Mouse (Mus musculus): ENCODE results near the gene Chn2. TPM values are rescaled to one million over a fixed set of nuclear protein-coding genes. Genes with fewer than 3 reads are reported as not detected.

The Chn2 gene
- total and polyA plus RNA-seq, 3 experiments = not detected

DNA sequence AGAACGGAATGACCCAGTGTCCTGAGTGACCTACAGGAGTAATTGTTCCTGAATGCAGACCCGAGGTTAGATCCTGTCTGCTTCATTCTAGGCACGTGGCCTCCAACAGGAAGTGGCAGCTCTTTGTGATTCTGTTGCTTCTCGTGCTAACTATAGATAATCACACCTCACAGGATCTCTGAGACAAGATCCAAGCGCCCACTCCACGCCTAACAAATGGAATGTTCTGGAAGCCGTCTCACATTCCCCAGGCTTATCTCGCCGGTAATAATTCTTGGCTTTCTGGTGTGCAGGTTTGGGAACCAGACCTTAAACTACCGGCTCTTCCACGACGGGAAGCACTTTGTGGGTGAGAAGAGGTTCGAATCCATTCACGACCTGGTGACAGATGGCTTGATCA is 180.8 kb downstream of the Chn2 start:
- no peaks in the 10 kb centered on the region for H3K36me3 ChIP-seq (replicated peaks in 1 of 2; ENCODE audit: control insufficient read depth in 1 of 2, insufficient read depth in 1 of 2, low read length in 1 of 2)
- no peaks in the 10 kb centered on the region for H3K9me3 ChIP-seq (replicated peaks; ENCODE audit: low read length)
- H3K27ac ChIP-seq (ENCODE audit: insufficient read depth, low read depth) = no peak overlapping the region
- no peaks in the 10 kb centered on the region for H3K79me2 ChIP-seq (replicated peaks; ENCODE audit: control insufficient read depth, extremely low read depth, insufficient read depth, poor library complexity, severe bottlenecking)
- no peaks in the 10 kb centered on the region for H3K27me3 ChIP-seq (replicated peaks)
- dilution Hi-C loops (cut with MboI; ENCODE audit: extremely low pct_ligation_motif_present, extremely low pct_unique_long_range_greater_than_20kb, low sequenced_read_pairs) (no loop called here), in situ Hi-C loops (cut with MboI; ENCODE audit: low pct_ligation_motif_present, low pct_unique_long_range_greater_than_20kb, low sequenced_read_pairs) (loop anchor here (10.0 kb wide), 3 partner anchors 185 to 445 kb away; partner anchors contain the start of gene Chn2)
- H3K4me3 ChIP-seq (replicated peaks in 1 of 3; ENCODE audit: low read depth in 2 of 3, low read length in 2 of 3, poor library complexity in 1 of 3) = no peak overlapping the region
- no peak for DNase-seq (ENCODE audit: extremely low read depth)
- peaks cover 2 to 3% of the 10 kb centered on the region in 2 experiments; a peak in 1 of 4 replicates for H3K4me1 ChIP-seq (ENCODE audit: control insufficient read depth in 1 of 2, insufficient read depth in 2 of 2)
- H3K4me2 ChIP-seq (ENCODE audit: insufficient read depth, low read depth, poor library complexity, severe bottlenecking) = no peak overlapping the region
- H3K9ac ChIP-seq (ENCODE audit: insufficient read depth, low read depth) = no peak overlapping the region
- no peak for TF ChIP-seq USF1 (IDR thresholded peaks at IDR 0.05; ENCODE audit: low read depth, low read length)
- TF ChIP-seq PAX5 (IDR thresholded peaks at IDR 0.05; ENCODE audit: low read length) = no peak
- no peak for TF ChIP-seq MAFK (IDR thresholded peaks at IDR 0.05; ENCODE audit: insufficient replicate concordance, low read length)
- TF ChIP-seq JUN (IDR thresholded peaks at IDR 0.05; ENCODE audit: insufficient read depth, low read depth, low read length) = no peak
- no peak for TF ChIP-seq CTCF (conservative IDR thresholded peaks at IDR 0.05 in 1 of 2, IDR thresholded peaks at IDR 0.05 in 1 of 2; ENCODE audit: low read depth in 2 of 2, low read length in 2 of 2)
- no peak for TF ChIP-seq ZC3H11A (IDR thresholded peaks at IDR 0.05; ENCODE audit: low read depth, low read length)
- no peak for TF ChIP-seq HCFC1 (IDR thresholded peaks at IDR 0.05; ENCODE audit: low read depth, low read length)
- TF ChIP-seq NRF1 (IDR thresholded peaks at IDR 0.05; ENCODE audit: low read depth, low read length) = no peak
- no peak for TF ChIP-seq MAZ (IDR thresholded peaks at IDR 0.05; ENCODE audit: low read depth, low read length)
- TF ChIP-seq ZKSCAN1 (IDR thresholded peaks at IDR 0.05; ENCODE audit: borderline replicate concordance, low read depth, low read length) = no peak
- no peak for TF ChIP-seq RCOR1 (conservative IDR thresholded peaks at IDR 0.05; ENCODE audit: low read depth, low read length)
- TF ChIP-seq ZMIZ1 (IDR thresholded peaks at IDR 0.05; ENCODE audit: low read depth, low read length) = no peak
- no peak for TF ChIP-seq MYC (IDR thresholded peaks at IDR 0.05; ENCODE audit: low read depth, low read length)
- TF ChIP-seq MXI1 (IDR thresholded peaks at IDR 0.05; ENCODE audit: low read depth, low read length) = no peak
- TF ChIP-seq POLR2AphosphoS2 (IDR thresholded peaks at IDR 0.05; ENCODE audit: low read depth, low read length) = no peak

DNA sequence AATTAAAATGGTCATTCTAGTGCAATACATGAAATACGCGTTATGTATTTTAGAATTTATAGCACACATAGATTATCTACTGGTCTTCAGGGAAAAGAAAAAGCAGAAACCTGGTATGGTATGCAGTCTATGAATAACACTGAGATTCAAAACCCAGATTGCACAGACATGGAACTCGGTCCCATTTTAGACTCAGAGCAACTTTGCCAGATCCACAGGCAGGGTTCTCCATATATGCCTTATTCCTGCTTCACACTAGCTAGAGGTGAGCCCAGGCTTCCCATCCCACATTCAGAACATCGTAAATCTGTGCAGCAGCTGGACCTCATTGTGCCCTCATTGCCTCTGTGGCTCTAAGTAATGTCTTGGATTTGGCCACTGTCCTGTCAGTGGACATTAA is 184.2 kb downstream of the Chn2 start:
- Histone ChIP-seq H3K27me3 (replicated peaks) (no peaks in the 10 kb centered on the region), H3K4me2 (ENCODE audit: insufficient read depth, low read depth, poor library complexity, severe bottlenecking) (no peak overlapping the region), H3K9ac (ENCODE audit: insufficient read depth, low read depth) (no peak overlapping the region), H3K9me3 (replicated peaks; ENCODE audit: low read length) (no peaks in the 10 kb centered on the region), H3K4me3 (replicated peaks in 1 of 3; ENCODE audit: low read depth in 2 of 3, low read length in 2 of 3, poor library complexity in 1 of 3) (no peak overlapping the region), H3K79me2 (replicated peaks; ENCODE audit: control insufficient read depth, extremely low read depth, insufficient read depth, poor library complexity, severe bottlenecking) (no peaks in the 10 kb centered on the region), H3K36me3 (replicated peaks in 1 of 2; ENCODE audit: control insufficient read depth in 1 of 2, insufficient read depth in 1 of 2, low read length in 1 of 2) (no peaks in the 10 kb centered on the region), H3K4me1 (ENCODE audit: control insufficient read depth in 1 of 2, insufficient read depth in 2 of 2) (peaks cover 0 to 2% of the 10 kb centered on the region in 2 experiments; a peak in 1 of 4 replicates), H3K27ac (ENCODE audit: insufficient read depth, low read depth) (no peak overlapping the region)
- TF ChIP-seq E2F4 (IDR thresholded peaks at IDR 0.05; ENCODE audit: insufficient replicate concordance, low read depth, low read length) (no peak), JUN (IDR thresholded peaks at IDR 0.05; ENCODE audit: insufficient read depth, low read depth, low read length) (no peak), GABPA (IDR thresholded peaks at IDR 0.05; ENCODE audit: insufficient replicate concordance, low read depth, low read length) (no peak), NELFE (IDR thresholded peaks at IDR 0.05; ENCODE audit: low read depth, low read length) (no peak), KAT2A (IDR thresholded peaks at IDR 0.05; ENCODE audit: insufficient replicate concordance, low read length) (no peak), POLR2AphosphoS2 (IDR thresholded peaks at IDR 0.05; ENCODE audit: low read depth, low read length) (no peak), BHLHE40 (IDR thresholded peaks at IDR 0.05; ENCODE audit: low read depth, low read length) (no peak), SIN3A (IDR thresholded peaks at IDR 0.05; ENCODE audit: low read length) (no peak), NRF1 (IDR thresholded peaks at IDR 0.05; ENCODE audit: low read depth, low read length) (no peak), ZNF384 (IDR thresholded peaks at IDR 0.05; ENCODE audit: low read depth, low read length) (no peak), RAD21 (IDR thresholded peaks at IDR 0.05; ENCODE audit: low read depth, low read length) (no peak)
- dilution Hi-C loops (cut with MboI; ENCODE audit: extremely low pct_ligation_motif_present, extremely low pct_unique_long_range_greater_than_20kb, low sequenced_read_pairs) = no loop called here
- in situ Hi-C loops (cut with MboI; ENCODE audit: low pct_ligation_motif_present, low pct_unique_long_range_greater_than_20kb, low sequenced_read_pairs) = loop anchor here (10.0 kb wide), 3 partner anchors 189 to 449 kb away; partner anchors contain the start of gene Chn2
- no peak for DNase-seq (ENCODE audit: extremely low read depth)
